Mouse (Mus musculus) MN1 (cell line): ENCODE results near the gene Ehd1.

Experiments used
- DNase-seq: peaks from one replicate; pipeline ENCODE4 v3.0.0-alpha.2; 2016; ENCODE audit warnings: low spot score

The Ehd1 gene

GRCm38 (mm10) chr19:6260946-6261345 is 15.6 kb upstream of the Ehd1 start:
- no peak for DNase-seq

- DNase-seq: no peak
Observed at GRCm38 (mm10) chr19:6261379-6261778, 15.1 kb upstream of the Ehd1 start.

GRCm38 (mm10) chr19:6262222-6262621 is 14.3 kb upstream of the Ehd1 start:
- peak; percentile 72 for DNase-seq

GRCm38 (mm10) chr19:6262839-6263433 is 13.6 kb upstream of the Ehd1 start:
- DNase-seq: no peak

- no peak for DNase-seq
Observed at GRCm38 (mm10) chr19:6264200-6264599, 12.3 kb upstream of the Ehd1 start.

GRCm38 (mm10) chr19:6264945-6265344 is 11.6 kb upstream of the Ehd1 start:
- no peak for DNase-seq

GRCm38 (mm10) chr19:6265727-6266182 is 10.8 kb upstream of the Ehd1 start:
- DNase-seq: no peak

GRCm38 (mm10) chr19:6267306-6268169 is 9.0 kb upstream of the Ehd1 start:
- no peak for DNase-seq

- DNase-seq: peak; percentile 89
Observed at GRCm38 (mm10) chr19:6268170-6268528, 8.4 kb upstream of the Ehd1 start.

- no peak for DNase-seq
Observed at GRCm38 (mm10) chr19:6268670-6269132, 7.8 kb upstream of the Ehd1 start.

- no peak for DNase-seq
Observed at GRCm38 (mm10) chr19:6269798-6270475, 6.6 kb upstream of the Ehd1 start.

- DNase-seq: no peak
Observed at GRCm38 (mm10) chr19:6270661-6271060, 5.9 kb upstream of the Ehd1 start.

GRCm38 (mm10) chr19:6271206-6271605 is 5.3 kb upstream of the Ehd1 start:
- no peak for DNase-seq

GRCm38 (mm10) chr19:6272053-6272452 is 4.5 kb upstream of the Ehd1 start:
- DNase-seq: no peak

GRCm38 (mm10) chr19:6272738-6273137 is 3.8 kb upstream of the Ehd1 start:
- no peak for DNase-seq

GRCm38 (mm10) chr19:6273592-6273991 is 2.9 kb upstream of the Ehd1 start:
- DNase-seq: no peak

- no peak for DNase-seq
Observed at GRCm38 (mm10) chr19:6273998-6274608, 2.4 kb upstream of the Ehd1 start.

- no peak for DNase-seq
Observed at GRCm38 (mm10) chr19:6275740-6276389, 660 bp upstream of the Ehd1 start.

GRCm38 (mm10) chr19:6277661-6278438 is 1.3 kb downstream of the Ehd1 start:
- peak; percentile 66 for DNase-seq

GRCm38 (mm10) chr19:6278439-6279073 is 2.0 kb downstream of the Ehd1 start:
- DNase-seq: no peak
